Mouse (Mus musculus) E14TG2a.4 (cell line): Measurements from ENCODE around the gene Slc2a8.

ENCODE experiments used
- H3K27me3 ChIP-seq: 2 replicates; pipeline ENCODE4 v1.6.1; 2014; ENCODE audit warnings: low read length, control low read depth; ENCODE audit not compliant: insufficient read depth
- H3K36me3 ChIP-seq: 2 replicates; pipeline ENCODE4 v1.6.1; 2014; ENCODE audit warnings: low read length, control low read depth; ENCODE audit not compliant: insufficient read depth
- H3K4me1 ChIP-seq: replicated peaks from 2 replicates; pipeline ENCODE4 v1.6.1; 2014; ENCODE audit warnings: low read depth, low read length, control low read depth
- H3K4me3 ChIP-seq: replicated peaks from 2 replicates; pipeline ENCODE4 v1.5.1; 2014; ENCODE audit warnings: mild to moderate bottlenecking, low read length
- H3K9me3 ChIP-seq: 2 replicates; pipeline ENCODE4 v1.6.1; 2014; ENCODE audit warnings: low read length, control low read depth
- CTCF ChIP-seq: conservative IDR thresholded peaks from 2 replicates; pipeline ENCODE4 v1.5.1; 2014; ENCODE audit warnings: low read length
- NANOG ChIP-seq: IDR thresholded peaks from 2 replicates; pipeline ENCODE4 v1.6.1; 2014; ENCODE audit warnings: borderline replicate concordance, low read length, mixed read lengths
- POU5F1 ChIP-seq: IDR thresholded peaks from 2 replicates; pipeline ENCODE4 v1.6.1; 2014; ENCODE audit warnings: low read length, borderline replicate concordance

The Slc2a8 gene

DNA sequence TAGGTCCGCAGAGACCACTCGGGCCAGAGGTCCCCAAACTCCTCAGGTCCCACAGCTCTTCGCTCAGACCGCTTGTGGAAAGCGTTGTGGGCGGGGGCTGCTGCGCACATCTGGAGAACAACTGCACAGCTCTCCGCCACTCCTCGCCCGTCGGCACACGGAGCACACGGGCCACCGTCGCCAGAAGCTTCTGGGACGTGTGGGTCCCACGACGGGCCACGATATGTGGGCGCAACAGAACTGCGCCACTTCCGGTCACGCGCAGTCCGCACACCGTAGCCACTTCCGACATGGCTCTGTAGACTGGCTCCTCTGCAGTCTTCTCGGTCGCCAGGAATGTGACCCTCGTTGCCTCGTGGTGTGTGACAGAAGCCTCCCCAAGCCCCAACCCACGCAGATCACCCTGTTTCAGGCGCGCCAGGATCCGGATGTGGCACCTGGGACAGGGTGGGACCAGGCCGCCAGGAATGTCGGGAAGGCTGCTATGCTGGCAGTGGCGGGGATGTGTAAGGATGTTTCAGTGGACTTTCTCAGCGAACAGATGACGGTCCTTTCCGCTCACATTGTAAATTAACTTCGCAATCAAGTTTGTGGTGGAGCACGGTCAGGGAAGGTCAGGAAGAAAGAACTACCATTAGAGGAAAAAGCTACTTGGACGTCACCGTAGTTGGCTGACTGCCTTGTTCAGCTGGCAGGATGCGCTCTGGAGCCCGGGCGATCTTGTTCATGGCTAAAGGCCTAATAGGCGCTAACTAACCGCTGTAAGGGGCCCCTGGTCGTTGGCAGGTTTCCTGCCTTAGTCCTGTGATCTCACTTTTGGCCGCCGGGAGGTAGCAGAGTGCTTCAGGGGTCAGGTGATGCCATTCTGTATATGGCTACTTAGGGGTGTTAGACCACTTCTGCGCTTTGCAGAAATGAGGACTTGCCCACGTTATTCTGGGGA is 14.9 kb downstream of the Slc2a8 start:
- Histone ChIP-seq H3K36me3 (peaks cover 41% of the 10 kb centered on the region), H3K4me1 (peaks cover 68% of the 10 kb centered on the region), H3K27me3 (no peaks in the 10 kb centered on the region), H3K9me3 (no peaks in the 10 kb centered on the region), H3K4me3 (peak overlapping the region; percentile 86)
- peak; percentile 49 for TF ChIP-seq CTCF
- TF ChIP-seq POU5F1, result no peak
- TF ChIP-seq NANOG, result no peak

DNA sequence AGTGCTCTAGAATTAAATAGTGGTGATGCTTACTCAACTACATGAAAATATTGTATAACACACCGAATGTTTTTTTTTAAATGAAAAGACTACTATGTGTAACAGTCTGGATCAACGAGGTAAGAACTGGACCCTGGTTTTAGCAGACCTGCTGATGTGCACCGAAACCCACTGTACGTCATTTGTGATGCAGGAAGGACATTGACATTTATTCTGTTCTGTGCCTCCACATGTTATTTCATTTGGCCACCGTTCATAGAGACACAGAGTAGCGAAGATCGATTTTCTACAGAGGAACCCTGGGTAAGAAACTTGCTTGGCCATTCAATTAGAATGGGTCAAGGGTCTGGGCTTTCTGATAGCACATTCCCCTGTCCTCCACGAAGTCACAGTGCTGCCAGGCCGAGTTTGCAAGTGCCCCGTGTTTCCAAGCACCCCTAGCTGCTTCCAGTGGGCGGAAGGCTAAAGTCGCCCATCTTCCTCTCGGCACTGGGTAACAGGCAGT is 15.6 kb downstream of the Slc2a8 start:
- TF ChIP-seq NANOG (no peak), POU5F1 (no peak), CTCF (no peak)
- Histone ChIP-seq H3K4me3 (peak overlapping the region; percentile 86), H3K4me1 (peaks cover 62% of the 10 kb centered on the region), H3K27me3 (no peaks in the 10 kb centered on the region), H3K9me3 (no peaks in the 10 kb centered on the region), H3K36me3 (peaks cover 39% of the 10 kb centered on the region)

DNA sequence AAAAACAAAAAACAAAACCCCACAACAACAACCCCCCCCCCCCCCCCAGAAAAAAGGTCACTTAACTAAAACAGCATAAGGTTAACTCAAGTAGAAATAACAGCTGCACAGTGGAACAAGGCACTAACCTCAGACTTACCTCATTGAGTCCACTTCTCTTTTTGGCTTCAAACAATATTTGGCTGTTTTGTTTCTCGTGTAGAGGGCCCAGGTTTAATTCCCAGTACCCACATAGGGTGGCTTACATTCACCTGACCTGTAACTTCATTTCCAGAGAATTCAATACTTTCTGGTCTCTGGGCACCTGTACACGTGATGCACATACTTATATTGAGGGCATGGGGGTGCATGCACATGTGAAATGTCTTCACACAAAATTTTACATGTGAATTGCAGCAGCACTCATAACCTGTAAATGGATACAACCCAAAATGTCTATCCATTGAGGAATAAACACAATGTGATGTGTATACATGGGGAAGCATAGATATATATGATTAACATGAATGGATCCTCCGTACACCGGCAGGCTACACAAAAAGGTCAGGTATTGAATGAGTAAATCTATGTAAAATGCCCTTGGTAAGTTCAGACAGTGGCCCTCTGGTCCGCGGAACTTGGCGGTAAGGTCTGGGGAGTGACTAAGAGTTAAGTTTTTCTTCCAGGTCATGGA is 16.2 kb downstream of the Slc2a8 start:
- Histone ChIP-seq H3K27me3 (no peaks in the 10 kb centered on the region), H3K36me3 (peaks cover 39% of the 10 kb centered on the region), H3K4me1 (peaks cover 60% of the 10 kb centered on the region), H3K4me3 (peak overlapping the region; percentile 86), H3K9me3 (no peaks in the 10 kb centered on the region)
- no peak for TF ChIP-seq POU5F1
- no peak for TF ChIP-seq CTCF
- TF ChIP-seq NANOG, result no peak

DNA sequence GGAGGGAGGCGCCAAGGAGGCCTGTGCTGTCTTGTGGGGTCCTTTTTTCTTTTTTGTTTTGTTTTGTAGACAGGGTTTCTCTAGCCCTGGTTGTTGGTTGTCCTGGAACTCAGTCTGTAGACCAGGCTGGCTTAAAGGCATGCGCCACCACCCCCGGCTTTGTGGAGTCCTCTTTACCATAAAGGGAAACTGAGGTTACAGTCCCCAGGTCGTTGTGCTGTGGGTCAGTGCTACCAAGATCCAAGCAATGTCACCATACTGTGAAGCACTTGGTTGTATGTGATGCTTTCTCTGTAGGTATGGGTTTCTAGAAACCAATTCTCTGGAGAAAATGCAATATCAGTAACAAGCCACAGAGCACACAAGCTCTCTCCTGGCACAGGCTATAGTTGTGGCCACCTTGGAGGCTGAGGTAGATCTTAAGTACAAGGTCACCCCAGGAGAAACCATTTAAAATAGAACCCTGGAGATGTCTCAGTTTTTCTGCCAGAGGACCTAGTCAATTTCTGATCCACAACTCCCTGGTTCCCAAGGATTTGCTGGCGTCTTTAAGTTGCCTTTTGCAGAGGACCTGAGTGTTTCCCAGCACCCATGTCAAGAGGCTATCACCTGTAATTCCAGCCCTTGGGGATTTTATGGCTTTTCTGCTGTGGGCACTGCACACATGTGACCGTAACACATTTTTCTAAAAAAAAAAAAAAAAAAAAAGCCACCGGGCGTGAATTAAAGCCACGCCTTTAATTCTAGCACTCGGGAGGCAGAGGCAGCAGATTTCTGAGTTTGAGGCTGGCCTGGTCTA is 17.0 kb downstream of the Slc2a8 start:
- Histone ChIP-seq H3K4me3 (peak overlapping the region; percentile 100), H3K9me3 (no peaks in the 10 kb centered on the region), H3K27me3 (no peaks in the 10 kb centered on the region), H3K36me3 (peaks cover 42% of the 10 kb centered on the region), H3K4me1 (peaks cover 60% of the 10 kb centered on the region)
- no peak for TF ChIP-seq POU5F1
- no peak for TF ChIP-seq NANOG
- no peak for TF ChIP-seq CTCF

DNA sequence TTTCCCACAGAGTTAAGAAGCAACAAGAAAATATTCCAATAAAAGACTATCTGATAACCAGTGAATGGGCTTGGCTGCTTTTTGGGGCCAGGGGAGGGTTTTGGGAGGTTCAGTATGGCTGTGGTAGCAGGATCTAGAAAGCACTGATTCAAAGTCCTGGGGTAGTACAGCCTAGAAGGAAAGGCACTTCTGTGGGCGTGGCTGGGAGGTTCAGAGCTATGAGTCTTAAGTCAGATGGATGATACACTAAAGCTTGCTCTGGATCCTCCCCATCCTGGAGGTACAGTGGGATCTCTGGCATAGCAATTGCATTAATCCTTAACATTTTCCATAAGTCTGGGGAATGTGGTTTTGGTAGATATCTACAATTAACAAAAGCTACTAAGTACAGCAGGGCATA is 17.9 kb downstream of the Slc2a8 start:
- TF ChIP-seq CTCF (no peak), POU5F1 (no peak), NANOG (no peak)
- H3K9me3 ChIP-seq, result no peaks in the 10 kb centered on the region

DNA sequence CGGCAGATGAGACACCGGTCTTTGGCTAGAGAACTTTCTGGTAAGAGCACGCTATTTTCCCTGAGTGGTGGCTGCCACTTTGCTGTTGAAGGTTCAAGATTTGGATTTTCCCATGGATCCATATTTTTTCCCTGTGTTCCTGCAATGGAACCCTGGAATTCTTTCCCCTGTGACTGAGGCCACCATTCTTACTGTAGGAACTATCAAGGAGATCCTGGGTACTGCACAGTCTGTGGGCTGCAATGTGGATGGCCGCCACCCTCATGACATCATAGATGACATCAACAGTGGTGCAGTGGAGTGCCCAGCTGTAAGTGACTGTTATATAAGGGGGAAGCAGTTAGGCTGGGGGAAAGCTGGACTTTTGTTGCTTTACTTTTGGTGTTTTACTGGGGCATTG is 18.3 kb downstream of the Slc2a8 start:
- peak overlapping the region; percentile 100 for H3K4me3 ChIP-seq
- no peaks in the 10 kb centered on the region for H3K27me3 ChIP-seq
- no peaks in the 10 kb centered on the region for H3K9me3 ChIP-seq
- no peak for TF ChIP-seq POU5F1
- TF ChIP-seq CTCF, result no peak
- TF ChIP-seq NANOG, result no peak
- peaks cover 70% of the 10 kb centered on the region for H3K4me1 ChIP-seq
- peaks cover 49% of the 10 kb centered on the region for H3K36me3 ChIP-seq

More for the DNA sequence above, 17.9 kb downstream of the Slc2a8 start:
- no peaks in the 10 kb centered on the region for H3K27me3 ChIP-seq
- H3K4me1 ChIP-seq, result peaks cover 68% of the 10 kb centered on the region
- H3K4me3 ChIP-seq, result peak overlapping the region; percentile 100
- H3K36me3 ChIP-seq, result peaks cover 47% of the 10 kb centered on the region

DNA sequence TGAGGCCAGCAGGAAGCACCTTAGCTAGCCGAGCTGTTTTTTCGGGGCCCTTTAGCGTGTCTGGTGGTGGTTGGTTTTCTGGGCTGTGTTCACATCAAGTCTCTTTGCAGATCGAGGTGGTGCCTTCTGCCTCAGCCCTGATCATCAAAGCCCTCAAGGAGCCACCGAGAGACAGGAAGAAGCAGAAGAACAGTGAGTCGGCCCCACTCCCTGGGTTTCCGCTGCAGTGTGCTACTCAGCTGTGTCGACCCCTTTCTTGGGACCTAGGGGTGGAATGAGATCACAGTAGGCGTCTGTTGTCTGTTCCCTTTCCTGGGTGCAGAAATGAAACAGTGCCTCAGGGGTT is 19.0 kb downstream of the Slc2a8 start:
- Histone ChIP-seq H3K4me1 (peaks cover 63% of the 10 kb centered on the region), H3K9me3 (no peaks in the 10 kb centered on the region), H3K36me3 (peaks cover 50% of the 10 kb centered on the region), H3K4me3 (peak overlapping the region; percentile 100), H3K27me3 (no peaks in the 10 kb centered on the region)
- TF ChIP-seq POU5F1 (no peak), NANOG (no peak), CTCF (no peak)
